Mouse (Mus musculus) lung, adult 2 months (tissue): ENCODE measurements at regions not wholly inside any gene's neighbourhood (a gene's known extent, or its start where the extent isn't known, plus 50 kb on each side); places are given as distances from the start of the nearest gene placed in this dataset.

Source experiments
- CTCF ChIP-seq: fragments of 200-500 bp; IDR thresholded peaks from 2 replicates; pipeline ENCODE4 v1.5.1; 2011; ENCODE audit warnings: mild to moderate bottlenecking, low read length, control low read depth; ENCODE audit not compliant: insufficient read depth
- POLR2A ChIP-seq: fragments of 200-500 bp; IDR thresholded peaks from 2 replicates; pipeline ENCODE4 v1.6.1; 2011; ENCODE audit warnings: low read depth, mild to moderate bottlenecking, control low read depth, low read length, borderline replicate concordance; ENCODE audit errors: extremely low read depth

DNA sequence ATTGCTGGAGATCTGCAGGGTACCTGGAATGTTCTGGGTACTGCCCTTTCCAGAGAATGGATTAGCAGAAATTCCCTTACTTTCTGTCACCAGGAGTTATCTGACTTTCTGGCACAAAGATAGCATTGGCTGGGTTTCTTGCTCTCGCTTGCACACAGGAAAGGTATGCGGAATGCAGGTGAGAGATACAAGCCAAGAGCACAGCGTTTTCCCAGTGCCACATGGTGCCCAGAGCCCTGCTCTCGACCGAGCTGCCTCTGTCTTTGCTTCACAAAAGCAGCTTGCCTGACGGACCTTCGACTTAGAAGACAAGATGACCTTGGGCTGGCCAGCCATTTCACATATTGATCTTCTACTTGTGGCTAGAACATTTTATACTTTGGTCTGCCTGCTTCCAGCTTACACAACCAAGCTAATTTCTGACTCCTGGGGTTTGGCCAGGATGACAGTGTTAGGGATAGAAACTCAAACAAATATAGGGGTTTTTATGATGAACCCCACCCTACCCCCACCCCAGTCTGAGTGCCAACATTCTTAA lies 587.6 kb downstream of the Zfp706 start:
- TF ChIP-seq CTCF = no peak
- TF ChIP-seq POLR2A = no peak
